Mouse (Mus musculus) E14TG2a.4 (cell line): Measurements from ENCODE around the gene Usf1.

Experiments
- H3K27me3 ChIP-seq: 2 replicates; pipeline ENCODE4 v1.6.1; 2014; ENCODE audit warnings: low read length, control low read depth; ENCODE audit not compliant: insufficient read depth
- H3K36me3 ChIP-seq: 2 replicates; pipeline ENCODE4 v1.6.1; 2014; ENCODE audit warnings: low read length, control low read depth; ENCODE audit not compliant: insufficient read depth
- H3K4me1 ChIP-seq: replicated peaks from 2 replicates; pipeline ENCODE4 v1.6.1; 2014; ENCODE audit warnings: low read depth, low read length, control low read depth
- H3K4me3 ChIP-seq: replicated peaks from 2 replicates; pipeline ENCODE4 v1.5.1; 2014; ENCODE audit warnings: mild to moderate bottlenecking, low read length
- H3K9me3 ChIP-seq: 2 replicates; pipeline ENCODE4 v1.6.1; 2014; ENCODE audit warnings: low read length, control low read depth
- NANOG ChIP-seq: IDR thresholded peaks from 2 replicates; pipeline ENCODE4 v1.6.1; 2014; ENCODE audit warnings: borderline replicate concordance, low read length, mixed read lengths

Usf1 gene

GRCm38 (mm10) chr1:171466565-171466964, 55.5 kb downstream of the Usf1 start:
- Histone ChIP-seq H3K27me3 (no peaks in the 10 kb centered on the region), H3K36me3 (peaks cover 28% of the 10 kb centered on the region), H3K4me1 (peaks cover 52% of the 10 kb centered on the region), H3K4me3 (no peak overlapping the region), H3K9me3 (no peaks in the 10 kb centered on the region)
- no peak for TF ChIP-seq NANOG
